Mouse (Mus musculus) embryonic facial prominence, embryonic 12.5 days (tissue): ENCODE data around the gene Cadm3. TPM values are rescaled to one million over a fixed set of nuclear protein-coding genes. Genes with fewer than 3 reads are reported as not detected.
A peak's percentile ranks its signal among the peaks of the same experiment; 100 is the strongest.

Experiments used
- ATAC-seq: fragments of 200-750 bp; cut with Nextera tagmentation; 2 replicates; pipeline ENCODE4 v1.8.0; 2017; ENCODE audit not compliant: insufficient number of reproducible peaks, insufficient read depth, low FRiP score, low TSS enrichment
- H3K27ac ChIP-seq: fragments of 300-500 bp; sonication (generic); 2 replicates; pipeline ENCODE4 v1.5.1; 2016; ENCODE audit warnings: mild to moderate bottlenecking
- H3K27me3 ChIP-seq: fragments of 300-500 bp; sonication (generic); 2 replicates; pipeline ENCODE4 v1.6.1; 2016; ENCODE audit warnings: mild to moderate bottlenecking, moderate library complexity
- H3K36me3 ChIP-seq: fragments of 300-500 bp; sonication (generic); 2 replicates; pipeline ENCODE4 v1.6.1; 2016; ENCODE audit warnings: mild to moderate bottlenecking
- H3K4me1 ChIP-seq: fragments of 300-500 bp; sonication (generic); 2 replicates; pipeline ENCODE4 v1.6.1; 2016
- H3K4me2 ChIP-seq: fragments of 300-500 bp; sonication (generic); replicated peaks from 2 replicates; pipeline ENCODE4 v1.6.1; 2016; ENCODE audit warnings: mild to moderate bottlenecking, moderate library complexity
- H3K4me3 ChIP-seq: fragments of 300-500 bp; sonication (generic); 2 replicates; pipeline ENCODE4 v1.5.1; 2016; ENCODE audit warnings: mild to moderate bottlenecking
- H3K9ac ChIP-seq: fragments of 300-500 bp; sonication (generic); 2 replicates; pipeline ENCODE4 v1.6.1; 2016; ENCODE audit warnings: mild to moderate bottlenecking, moderate library complexity
- H3K9me3 ChIP-seq: fragments of 300-500 bp; sonication (generic); 2 replicates; pipeline ENCODE4 v1.6.1; 2016; ENCODE audit warnings: mild to moderate bottlenecking, moderate library complexity
- WGBS: fragments of 180-500 bp; shearing (Covaris S2); methylation state at CpG from one replicate; pipeline ENCODE4 v1.1.7; 2016; 5-methylcytosine and 5-hydroxymethylcytosine counted together
- polyA plus RNA-seq: library from polyadenylated mRNA; unstranded; fragments of >200 nt; fragmentation: Nextera tagmentation; extraction: Ambion mirVana; gene quantifications from 2 replicates; pipeline ENCODE4 v1.2.1, GENCODE M21; 2016

Cadm3 gene
- polyA plus RNA-seq, 1 experiment from 2014 or later, result 3.3 TPM

DNA sequence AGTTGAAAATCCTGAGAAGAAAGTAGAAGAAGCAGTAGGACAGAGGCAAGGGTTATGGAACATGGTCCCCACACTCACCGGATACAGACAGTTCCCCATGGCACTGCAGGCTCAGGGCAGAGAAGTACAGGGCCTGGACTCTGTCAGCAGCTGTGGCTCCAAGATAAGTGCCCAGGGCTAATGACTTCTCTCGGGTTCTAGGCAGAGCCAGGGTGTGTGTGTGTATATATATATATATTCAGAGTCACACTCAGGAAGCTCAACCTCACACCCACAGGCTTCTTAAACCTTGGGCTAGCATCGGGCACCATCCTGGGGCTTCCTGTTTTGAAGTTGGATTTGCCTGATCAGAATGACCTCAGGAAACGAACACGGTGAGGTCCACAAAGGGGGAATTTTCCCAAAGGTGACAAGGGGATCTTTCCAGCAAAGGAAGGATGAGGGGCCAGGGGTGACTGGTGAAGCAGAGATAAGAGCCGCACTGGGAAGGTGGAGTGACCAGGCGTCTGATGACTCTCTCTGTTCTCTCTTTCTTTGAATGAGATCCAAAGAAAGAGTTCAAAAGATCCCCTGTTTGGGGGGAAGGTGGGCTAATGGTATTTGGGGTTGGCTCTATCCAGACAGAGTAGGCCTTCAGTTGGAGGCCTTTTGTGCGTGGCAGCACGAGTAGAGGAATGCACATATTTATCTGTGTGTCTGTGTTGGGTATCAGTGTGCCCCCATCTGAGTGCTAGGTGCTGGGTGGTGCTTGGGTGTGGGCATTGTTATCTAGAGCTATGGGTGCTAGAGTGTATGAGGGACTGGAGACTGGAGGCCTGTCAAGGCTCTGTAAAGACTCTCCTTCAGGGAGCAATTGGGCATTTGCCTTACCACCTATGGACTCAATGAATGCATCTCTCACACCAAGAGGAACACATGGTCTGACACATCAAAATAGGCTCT, 33.9 kb downstream of the Cadm3 start, which contains the start of gene Ackr1:
Gene Ackr1 (minus strand): TSS at position 439 of the 942 bp plus-strand sequence.
- no peak for ATAC-seq
- no peaks in the 10 kb centered on the region for H3K9me3 ChIP-seq
- H3K9ac ChIP-seq, result no peak within 1 kb of the TSS
- H3K4me1 ChIP-seq, result no peaks in the 10 kb centered on the region
- no peak within 1 kb of the TSS for H3K4me3 ChIP-seq
- H3K27me3 ChIP-seq, result no peaks in the 10 kb centered on the region
- no peak within 1 kb of the TSS for H3K27ac ChIP-seq
- H3K4me2 ChIP-seq, result no peak within 1 kb of the TSS
- no peaks in the 10 kb centered on the region for H3K36me3 ChIP-seq
- 68% methylated on average over 9 of the region's 9 CpGs for WGBS

GRCm38 (mm10) chr1:173332418-173332817, 35.1 kb downstream of the Cadm3 start:
- Histone ChIP-seq H3K4me2 (no peak overlapping the region), H3K4me3 (no peak overlapping the region), H3K4me1 (no peaks in the 10 kb centered on the region), H3K9me3 (no peaks in the 10 kb centered on the region), H3K9ac (no peak overlapping the region), H3K27ac (no peak overlapping the region), H3K36me3 (no peaks in the 10 kb centered on the region), H3K27me3 (no peaks in the 10 kb centered on the region)
- 0 out of 2 replicates have a peak, but pooled peaks have one; percentile 17 for ATAC-seq
- 93% methylated on average over 5 of the region's 5 CpGs for WGBS

DNA sequence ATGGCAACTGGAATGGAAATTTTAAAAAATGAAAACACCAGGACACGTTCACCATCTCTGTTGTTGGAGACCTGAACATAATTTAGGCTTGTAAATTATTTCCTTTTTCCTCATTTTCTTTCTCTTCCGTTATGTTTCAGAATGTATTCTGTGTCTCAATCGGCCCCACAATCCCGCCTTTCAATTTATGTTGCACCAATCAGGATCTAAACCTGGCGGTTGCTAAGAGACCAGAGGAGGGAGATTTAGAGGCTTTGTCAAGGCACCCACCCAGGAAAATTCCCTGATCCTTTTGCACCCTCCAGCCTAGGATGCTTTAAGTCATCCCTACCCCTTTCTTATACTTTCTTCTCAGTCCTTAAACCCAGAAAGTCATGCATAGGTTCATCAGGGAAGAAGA, 37.8 kb downstream of the Cadm3 start:
- H3K9me3 ChIP-seq, result no peaks in the 10 kb centered on the region
- ATAC-seq, result no peak
- no peak overlapping the region for H3K9ac ChIP-seq
- H3K36me3 ChIP-seq, result no peaks in the 10 kb centered on the region
- no peak overlapping the region for H3K27ac ChIP-seq
- H3K4me1 ChIP-seq, result no peaks in the 10 kb centered on the region
- WGBS, result 77% methylated on average over 5 of the region's 5 CpGs
- no peaks in the 10 kb centered on the region for H3K27me3 ChIP-seq
- no peak overlapping the region for H3K4me2 ChIP-seq
- H3K4me3 ChIP-seq, result no peak overlapping the region

DNA sequence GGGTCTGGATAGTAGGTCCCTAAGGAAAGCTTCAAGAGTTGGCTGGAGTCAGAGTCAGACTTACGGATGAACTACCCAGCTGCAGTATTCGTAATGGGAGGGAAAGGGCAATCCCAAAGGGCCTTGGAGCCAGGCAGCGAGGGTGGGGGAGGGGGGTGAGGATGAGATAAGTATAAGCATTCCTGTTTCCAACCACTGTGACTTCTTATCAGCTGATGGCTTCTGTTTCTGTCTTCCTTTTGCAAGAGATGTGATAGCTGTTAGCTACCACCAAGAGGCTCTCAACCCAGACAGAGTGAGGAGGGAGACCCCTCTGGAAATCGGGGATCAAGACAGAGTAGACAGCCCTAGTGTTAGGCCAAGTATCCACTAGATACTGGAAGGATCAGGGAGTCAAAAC, 38.3 kb downstream of the Cadm3 start:
- Histone ChIP-seq H3K27ac (no peak overlapping the region), H3K4me1 (no peaks in the 10 kb centered on the region), H3K27me3 (no peaks in the 10 kb centered on the region), H3K4me2 (no peak overlapping the region), H3K36me3 (no peaks in the 10 kb centered on the region), H3K9ac (no peak overlapping the region), H3K9me3 (no peaks in the 10 kb centered on the region), H3K4me3 (no peak overlapping the region)
- 43% methylated on average over 4 of the region's 4 CpGs for WGBS
- ATAC-seq, result no peak

- no peaks in the 10 kb centered on the region for H3K9me3 ChIP-seq
- no peak for ATAC-seq
- no peak overlapping the region for H3K4me2 ChIP-seq
- H3K36me3 ChIP-seq, result no peaks in the 10 kb centered on the region
- H3K27me3 ChIP-seq, result no peaks in the 10 kb centered on the region
- H3K9ac ChIP-seq, result no peak overlapping the region
- H3K27ac ChIP-seq, result no peak overlapping the region
- no peaks in the 10 kb centered on the region for H3K4me1 ChIP-seq
- 58% methylated on average over 8 of the region's 8 CpGs for WGBS
- no peak overlapping the region for H3K4me3 ChIP-seq
Observed at GRCm38 (mm10) chr1:173328446-173328845, 39.0 kb downstream of the Cadm3 start.

- H3K27ac ChIP-seq, result no peak overlapping the region
- no peak for ATAC-seq
- H3K27me3 ChIP-seq, result no peaks in the 10 kb centered on the region
- H3K9ac ChIP-seq, result no peak overlapping the region
- H3K4me3 ChIP-seq, result no peak overlapping the region
- no peak overlapping the region for H3K4me2 ChIP-seq
- no peaks in the 10 kb centered on the region for H3K4me1 ChIP-seq
- H3K36me3 ChIP-seq, result no peaks in the 10 kb centered on the region
- H3K9me3 ChIP-seq, result no peaks in the 10 kb centered on the region
- WGBS, result 54% methylated on average over 1 of the region's 1 CpGs
Observed at GRCm38 (mm10) chr1:173326552-173326951, 40.9 kb downstream of the Cadm3 start.

- H3K9me3 ChIP-seq, result no peaks in the 10 kb centered on the region
- no peak overlapping the region for H3K4me3 ChIP-seq
- ATAC-seq, result no peak
- H3K27me3 ChIP-seq, result no peaks in the 10 kb centered on the region
- H3K27ac ChIP-seq, result no peak overlapping the region
- H3K4me2 ChIP-seq, result no peak overlapping the region
- H3K9ac ChIP-seq, result no peak overlapping the region
- WGBS, result 83% methylated on average over 1 of the region's 1 CpGs
- H3K4me1 ChIP-seq, result no peaks in the 10 kb centered on the region
- no peaks in the 10 kb centered on the region for H3K36me3 ChIP-seq
Observed at GRCm38 (mm10) chr1:173325395-173325794, 42.1 kb downstream of the Cadm3 start.

- Histone ChIP-seq H3K27me3 (no peaks in the 10 kb centered on the region), H3K4me3 (no peak overlapping the region), H3K9ac (no peak overlapping the region), H3K4me1 (no peaks in the 10 kb centered on the region), H3K4me2 (no peak overlapping the region), H3K36me3 (no peaks in the 10 kb centered on the region), H3K27ac (no peak overlapping the region), H3K9me3 (no peaks in the 10 kb centered on the region)
- ATAC-seq, result no peak
- WGBS, result 56% methylated on average over 4 of the region's 4 CpGs
Observed at GRCm38 (mm10) chr1:173324961-173325360, 42.5 kb downstream of the Cadm3 start.

GRCm38 (mm10) chr1:173323839-173324585, 43.5 kb downstream of the Cadm3 start:
- no peaks in the 10 kb centered on the region for H3K27me3 ChIP-seq
- no peaks in the 10 kb centered on the region for H3K9me3 ChIP-seq
- H3K4me2 ChIP-seq, result no peak overlapping the region
- H3K9ac ChIP-seq, result no peak overlapping the region
- no peak overlapping the region for H3K27ac ChIP-seq
- H3K36me3 ChIP-seq, result no peaks in the 10 kb centered on the region
- 32% methylated on average over 5 of the region's 5 CpGs for WGBS
- H3K4me3 ChIP-seq, result no peak overlapping the region
- ATAC-seq, result no peak
- no peaks in the 10 kb centered on the region for H3K4me1 ChIP-seq

DNA sequence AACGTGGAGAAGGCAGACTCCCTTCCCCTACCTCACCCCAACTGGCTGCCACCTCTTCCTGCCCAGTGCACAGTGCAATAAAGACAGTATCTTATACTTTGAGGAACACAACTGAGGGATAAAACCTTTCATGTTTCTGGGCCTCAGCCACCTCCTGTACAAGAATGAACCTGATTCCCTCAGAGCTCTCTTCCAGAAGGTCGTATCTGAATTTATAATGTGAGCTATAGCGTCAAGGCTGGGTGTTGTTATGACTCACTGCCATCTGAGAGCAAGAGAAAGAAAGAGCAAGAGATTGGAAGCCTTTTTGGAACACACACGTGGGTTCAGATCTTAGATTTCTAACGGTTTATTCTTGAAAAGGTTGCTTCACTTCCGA, 45.3 kb downstream of the Cadm3 start:
- H3K27me3 ChIP-seq, result no peaks in the 10 kb centered on the region
- no peak overlapping the region for H3K4me2 ChIP-seq
- H3K4me3 ChIP-seq, result no peak overlapping the region
- no peaks in the 10 kb centered on the region for H3K9me3 ChIP-seq
- 72% methylated on average over 6 of the region's 6 CpGs for WGBS
- no peak overlapping the region for H3K9ac ChIP-seq
- H3K36me3 ChIP-seq, result no peaks in the 10 kb centered on the region
- no peaks in the 10 kb centered on the region for H3K4me1 ChIP-seq
- ATAC-seq, result no peak
- H3K27ac ChIP-seq, result no peak overlapping the region

GRCm38 (mm10) chr1:173321593-173322248, 45.8 kb downstream of the Cadm3 start:
- Histone ChIP-seq H3K27ac (no peak overlapping the region), H3K27me3 (no peaks in the 10 kb centered on the region), H3K9ac (no peak overlapping the region), H3K4me1 (no peaks in the 10 kb centered on the region), H3K36me3 (no peaks in the 10 kb centered on the region), H3K4me2 (no peak overlapping the region), H3K4me3 (no peak overlapping the region), H3K9me3 (no peaks in the 10 kb centered on the region)
- WGBS, result 75% methylated on average over 8 of the region's 8 CpGs
- no peak for ATAC-seq
